In genomic region chr10:121640944-121641271, GRCm38 (mm10) we compare ENCODE assay signal across 8 mouse cellular contexts. TPM values are rescaled to one million over a fixed set of nuclear protein-coding genes. Genes with fewer than 3 reads are reported as not detected.
A peak's percentile ranks its signal among the peaks of the same experiment; 100 is the strongest.
DNase-seq lines count a peak whose midpoint lies in the region; ATAC-seq and TF ChIP-seq lines count a peak whose summit lies in the region.

No protein-coding gene starts in this region.

- H3K4me1 ChIP-seq in lung, adult 2 months (ENCODE audit: control insufficient read depth, insufficient read depth, low read length): peaks cover 6% of the 10 kb centered on the region; the same call in 1 of the 2 replicates
- H3K4me1 ChIP-seq in forebrain, embryonic 12.5 days: peaks cover 20% of the 10 kb centered on the region
- H3K4me1 ChIP-seq in limb, embryonic 11.5 days (ENCODE audit: control insufficient read depth, insufficient read depth, low read length): peaks cover 13% of the 10 kb centered on the region
- H3K4me1 ChIP-seq in neural tube, embryonic 14.5 days (ENCODE audit: control insufficient read depth, insufficient read depth, low read length): peaks cover 8% of the 10 kb centered on the region; the same call in 1 of the 2 replicates

- 18% methylated on average over 10 of the region's 10 CpGs for WGBS in lung, adult 2 months
- WGBS in forebrain, embryonic 12.5 days: 15% methylated on average over 10 of the region's 10 CpGs
- 16% methylated on average over 10 of the region's 10 CpGs for WGBS in limb, embryonic 11.5 days
- 15% methylated on average over 10 of the region's 10 CpGs for WGBS in neural tube, embryonic 14.5 days

- H3K4me2 ChIP-seq in forebrain, embryonic 12.5 days: peak overlapping the region; percentile 96
- peak overlapping the region; percentile 98 for H3K4me2 ChIP-seq in limb, embryonic 11.5 days (ENCODE audit: low read depth, severe bottlenecking)
- H3K4me2 ChIP-seq in neural tube, embryonic 14.5 days (ENCODE audit: low read depth, low read length): peak overlapping the region; percentile 87; the same call in 1 of the 2 replicates

- peaks cover 47% of the 10 kb centered on the region for H3K27me3 ChIP-seq in forebrain, embryonic 12.5 days
- H3K27me3 ChIP-seq in limb, embryonic 11.5 days (ENCODE audit: control insufficient read depth, insufficient read depth, low read length): peaks cover 16% of the 10 kb centered on the region
- H3K27me3 ChIP-seq in neural tube, embryonic 14.5 days (ENCODE audit: control insufficient read depth, insufficient read depth, low read length): peaks cover 18% of the 10 kb centered on the region

- ATAC-seq in forebrain, embryonic 12.5 days (ENCODE audit: low FRiP score): no peak
- ATAC-seq in limb, embryonic 11.5 days (ENCODE audit: insufficient number of reproducible peaks, low FRiP score, low TSS enrichment, low read depth): no peak
- ATAC-seq in neural tube, embryonic 14.5 days (ENCODE audit: low read depth): no peak

- no peak for TF ChIP-seq CTCF in lung, adult 2 months (IDR thresholded peaks at IDR 0.05; ENCODE audit: insufficient read depth, low read length)

- no peaks in the 10 kb centered on the region for H3K36me3 ChIP-seq in forebrain, embryonic 12.5 days (replicated peaks)
- no peaks in the 10 kb centered on the region for H3K36me3 ChIP-seq in limb, embryonic 11.5 days (ENCODE audit: control insufficient read depth, insufficient read depth, low read length)
- H3K36me3 ChIP-seq in neural tube, embryonic 14.5 days (ENCODE audit: control insufficient read depth, insufficient read depth, low read length): no peaks in the 10 kb centered on the region

- no peak for DNase-seq in lung, adult 2 months
- no peak for DNase-seq in lung, postnatal 14 days
- DNase-seq in limb, embryonic 11.5 days (ENCODE audit: low spot score): peak; percentile 64
- DNase-seq in thymus, postnatal 10 days (ENCODE audit: low spot score in 2 of 2): no peak
- no peak for DNase-seq in frontal cortex, postnatal 10 days (ENCODE audit: low spot score in 2 of 2)
- DNase-seq in left cerebral cortex, postnatal 4 days: no peak

- H3K27ac ChIP-seq in forebrain, embryonic 12.5 days: no peak overlapping the region
- H3K27ac ChIP-seq in limb, embryonic 11.5 days (replicated peaks; ENCODE audit: low read depth, low read length): no peak overlapping the region
- H3K27ac ChIP-seq in neural tube, embryonic 14.5 days (ENCODE audit: low read depth, low read length): no peak overlapping the region

- intact Hi-C loops in left cerebral cortex, postnatal 4 days (cut with DNase I): loop anchor here (2.0 kb wide), 1 partner anchor 414 kb away; no protein-coding TSS in a partner anchor

- no peak for TF ChIP-seq POLR2A in lung, adult 2 months (IDR thresholded peaks at IDR 0.05; ENCODE audit: borderline replicate concordance, extremely low read depth, low read depth, low read length)

- 0 out of 2 replicates have a peak overlapping the region, but pooled peaks have one; percentile 53 for H3K9ac ChIP-seq in forebrain, embryonic 12.5 days
- peak overlapping the region; percentile 18; the same call in 1 of the 2 replicates for H3K9ac ChIP-seq in limb, embryonic 11.5 days (ENCODE audit: low read length)
- no peak overlapping the region for H3K9ac ChIP-seq in neural tube, embryonic 14.5 days (replicated peaks; ENCODE audit: low read depth, low read length)

- H3K4me3 ChIP-seq in lung, adult 2 months (replicated peaks; ENCODE audit: extremely low read depth, low read depth, low read length): peak overlapping the region; percentile 50
- H3K4me3 ChIP-seq in forebrain, embryonic 12.5 days (replicated peaks): peak overlapping the region; percentile 56
- peak overlapping the region; percentile 56 for H3K4me3 ChIP-seq in limb, embryonic 11.5 days (ENCODE audit: low read depth, low read length)
- peak overlapping the region; percentile 40; the same call in 1 of the 2 replicates for H3K4me3 ChIP-seq in neural tube, embryonic 14.5 days (ENCODE audit: low read depth, low read length)

- no peaks in the 10 kb centered on the region for H3K9me3 ChIP-seq in forebrain, embryonic 12.5 days
- H3K9me3 ChIP-seq in limb, embryonic 11.5 days (ENCODE audit: control insufficient read depth, low read length): no peaks in the 10 kb centered on the region
- no peaks in the 10 kb centered on the region for H3K9me3 ChIP-seq in neural tube, embryonic 14.5 days (ENCODE audit: control insufficient read depth, low read length)

RNA-seq across cellular contexts. Expression of gene D930020B18Rik, which starts 0.5 kb away (rescaled TPM):
- 0.59 and 1.0 TPM in 2 replicates for polyA plus RNA-seq in lung, adult 2 months (2012; rRNA removed)
- 0.63 and 1.3 TPM in 2 replicates for polyA plus RNA-seq in forebrain, embryonic 12.5 days (2016; fragmentation: Nextera tagmentation; extraction: Ambion mirVana)
- polyA plus RNA-seq in limb, embryonic 11.5 days (2014; fragmentation: Nextera tagmentation; extraction: Ambion mirVana): 1.2 and 1.8 TPM in 2 replicates
- polyA plus RNA-seq in neural tube, embryonic 14.5 days (2014; fragmentation: Nextera tagmentation; extraction: Ambion mirVana): 0.08 and 0.12 TPM in 2 replicates
- total RNA-seq in left cerebral cortex, postnatal 4 days (2021): under 1 TPM; 0.32 to 0.93 TPM

RNA-seq across cellular contexts. Expression of gene Xpot, which starts 14.8 kb away (rescaled TPM):
- polyA plus RNA-seq in lung, adult 2 months (2012; rRNA removed): 95.5 and 107 TPM in 2 replicates
- polyA plus RNA-seq in forebrain, embryonic 12.5 days (2016; fragmentation: Nextera tagmentation; extraction: Ambion mirVana): 59.0 and 63.1 TPM in 2 replicates
- 61.9 and 67.5 TPM in 2 replicates for polyA plus RNA-seq in limb, embryonic 11.5 days (2014; fragmentation: Nextera tagmentation; extraction: Ambion mirVana)
- 28.4 and 39.3 TPM in 2 replicates for polyA plus RNA-seq in neural tube, embryonic 14.5 days (2014; fragmentation: Nextera tagmentation; extraction: Ambion mirVana)
- total RNA-seq in left cerebral cortex, postnatal 4 days (2021): 10 to 100 TPM; 75.3 to 75.5 TPM

RNA-seq across cellular contexts. Expression of gene Tbk1, which starts 54.3 kb away (rescaled TPM):
- polyA plus RNA-seq in lung, adult 2 months (2012; rRNA removed): 8.9 and 20.4 TPM in 2 replicates
- 37.5 and 39.4 TPM in 2 replicates for polyA plus RNA-seq in forebrain, embryonic 12.5 days (2016; fragmentation: Nextera tagmentation; extraction: Ambion mirVana)
- 30.7 and 32.6 TPM in 2 replicates for polyA plus RNA-seq in limb, embryonic 11.5 days (2014; fragmentation: Nextera tagmentation; extraction: Ambion mirVana)
- 37.5 and 38.3 TPM in 2 replicates for polyA plus RNA-seq in neural tube, embryonic 14.5 days (2014; fragmentation: Nextera tagmentation; extraction: Ambion mirVana)
- 10 to 100 TPM; 36.4 to 37.2 TPM for total RNA-seq in left cerebral cortex, postnatal 4 days (2021)
